Mouse (Mus musculus) CD8-positive naive resting alpha-beta T cell, adult 2 months (primary cell): ENCODE measurements around the gene Kcnn3.
A peak's percentile ranks its signal among the peaks of the same experiment; 100 is the strongest.

ENCODE experiments used
- DNase-seq, 2 experiments: peaks; one replicate each; pipeline ENCODE4 v3.0.0; 2022; ENCODE audit warnings: low read depth in 2 of 2, low spot score in 2 of 2

Gene Kcnn3

DNA sequence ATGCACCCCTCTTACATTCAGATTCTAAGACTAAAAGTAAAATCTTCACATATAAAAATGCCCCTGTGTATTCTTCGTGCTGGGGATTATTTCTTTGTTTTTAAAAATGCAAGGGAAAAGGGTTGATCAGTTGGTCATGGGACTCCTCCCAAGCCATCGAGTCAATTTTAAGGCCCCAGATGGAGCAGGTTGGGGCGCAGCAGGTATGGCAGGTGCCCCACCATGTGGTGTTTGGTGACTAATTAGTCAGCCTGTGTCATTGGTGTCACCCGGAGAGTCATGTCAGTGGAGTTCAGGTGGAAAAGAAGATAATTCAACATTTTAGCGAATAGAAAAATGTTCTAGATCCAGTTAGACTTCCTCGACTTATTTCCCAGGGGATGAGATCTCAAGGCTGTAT is 41.4 kb downstream of the Kcnn3 start:
- no peak for DNase-seq

DNA sequence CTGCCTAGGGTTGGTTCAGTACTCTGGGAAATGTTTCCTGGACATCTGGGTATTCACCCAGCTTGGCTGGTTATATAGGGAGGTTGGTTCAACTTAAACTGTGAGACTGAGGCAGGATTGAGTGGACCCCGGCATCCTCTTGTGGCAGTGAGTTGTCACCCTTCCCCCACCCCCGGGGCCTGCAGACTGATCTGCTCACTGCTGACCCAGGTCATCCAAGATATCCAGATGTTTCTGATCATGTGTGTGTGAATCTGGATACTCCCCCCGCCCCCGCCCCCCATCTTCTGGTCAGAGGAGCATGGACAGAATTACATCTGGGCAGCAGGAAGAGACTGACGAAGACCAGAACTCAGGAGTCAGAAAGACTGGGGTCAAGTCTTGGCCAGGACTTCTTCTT is 45.4 kb downstream of the Kcnn3 start:
- no peak for DNase-seq

DNA sequence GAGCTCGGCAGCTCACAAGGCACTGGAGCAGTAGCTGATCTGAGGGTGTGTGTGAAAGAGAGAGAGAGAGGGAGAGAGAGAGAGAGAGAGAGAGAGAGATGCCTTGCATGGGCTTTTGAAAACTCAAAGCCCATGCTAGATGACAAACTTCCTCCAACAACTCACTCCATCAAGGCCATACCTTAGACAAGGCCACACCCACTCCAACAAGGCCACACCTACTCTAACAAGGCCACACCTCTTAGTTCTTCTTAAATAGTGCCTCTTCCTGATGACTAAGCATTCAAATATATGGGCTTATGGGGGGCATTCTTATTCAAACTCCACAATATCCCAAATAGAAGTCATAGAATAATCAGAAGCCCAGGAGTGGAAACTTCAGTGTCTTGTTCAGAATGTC is 49.1 kb downstream of the Kcnn3 start:
- no peak for DNase-seq

GRCm38 (mm10) chr3:89569707-89570324 is 49.9 kb downstream of the Kcnn3 start:
- no peak for DNase-seq

- no peak for DNase-seq
These were observed 50.4 kb downstream of the Kcnn3 start for GRCm38 (mm10) chr3:89570362-89570761.

GRCm38 (mm10) chr3:89574260-89574659 is 54.3 kb downstream of the Kcnn3 start:
- DNase-seq, result no peak

DNA sequence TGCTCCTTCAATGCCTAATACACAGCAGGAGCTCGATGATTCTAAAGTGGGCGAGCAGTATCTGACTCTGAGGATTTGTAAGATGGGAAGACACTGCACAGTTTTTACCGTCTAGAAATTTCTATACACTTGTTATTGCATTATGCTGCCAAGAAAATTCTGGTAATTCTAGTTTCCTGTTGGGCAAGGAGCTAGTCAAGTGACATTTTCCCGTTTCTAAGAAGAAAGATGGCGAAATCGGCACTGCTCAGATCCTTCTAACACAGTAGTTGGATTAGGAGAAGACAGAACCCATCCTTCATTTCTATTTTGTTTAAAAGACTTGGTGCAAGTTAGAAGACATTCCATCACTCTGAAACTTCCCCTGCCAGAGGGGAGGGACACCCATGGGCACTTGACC is 56.4 kb downstream of the Kcnn3 start:
- no peak for DNase-seq

DNA sequence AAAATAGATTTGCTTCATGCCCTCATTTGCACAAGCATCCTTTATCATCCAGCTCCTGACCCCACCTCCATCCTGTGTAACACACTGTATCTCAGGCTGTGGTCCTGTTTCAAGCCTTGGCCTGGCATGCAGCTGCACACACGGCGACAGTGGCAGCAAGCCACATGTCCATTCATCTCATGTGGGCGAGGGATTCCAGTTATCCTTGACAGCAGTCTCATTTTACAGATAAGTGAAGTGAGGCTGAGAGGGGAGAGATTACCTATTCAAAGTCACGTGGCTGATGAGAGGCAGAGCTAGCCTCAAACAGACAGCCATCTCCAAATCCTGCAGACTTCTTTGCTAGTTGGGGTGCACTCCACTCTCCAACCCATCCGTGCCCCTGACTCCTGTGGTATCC is 57.2 kb downstream of the Kcnn3 start:
- no peak for DNase-seq

- peak in 1 of 2 experiments; percentile 17 for DNase-seq
These were observed 58.1 kb downstream of the Kcnn3 start for GRCm38 (mm10) chr3:89578083-89578482.

- no peak for DNase-seq
These were observed 58.8 kb downstream of the Kcnn3 start for GRCm38 (mm10) chr3:89578803-89579202.

GRCm38 (mm10) chr3:89584254-89584653 is 64.3 kb downstream of the Kcnn3 start:
- DNase-seq, result no peak

- DNase-seq, result peak; percentile 43 to 67
These were observed 68.5 kb downstream of the Kcnn3 start for GRCm38 (mm10) chr3:89588436-89588835.

DNA sequence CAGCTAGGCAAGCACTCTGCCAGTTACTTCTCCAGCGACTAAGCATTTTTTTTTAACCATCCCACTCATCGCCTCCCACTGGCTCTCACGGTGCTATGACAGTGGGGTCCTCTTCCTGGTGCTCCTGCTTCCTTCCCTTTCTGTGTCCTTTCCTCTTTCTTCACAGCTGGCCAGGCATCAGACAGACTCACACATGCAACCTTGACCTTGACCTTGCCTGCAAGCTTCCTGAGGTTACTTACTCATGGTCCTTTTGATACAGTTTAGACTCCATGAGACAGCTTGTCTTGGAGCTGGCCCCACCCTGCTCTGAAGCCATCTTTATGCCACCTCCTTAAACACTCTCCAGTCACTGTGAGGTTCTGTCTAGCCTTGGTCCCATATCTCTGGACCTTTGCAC is 69.4 kb downstream of the Kcnn3 start:
- no peak for DNase-seq

GRCm38 (mm10) chr3:89590386-89590785 is 70.4 kb downstream of the Kcnn3 start:
- no peak for DNase-seq

GRCm38 (mm10) chr3:89591461-89591860 is 71.5 kb downstream of the Kcnn3 start:
- DNase-seq, result no peak

DNA sequence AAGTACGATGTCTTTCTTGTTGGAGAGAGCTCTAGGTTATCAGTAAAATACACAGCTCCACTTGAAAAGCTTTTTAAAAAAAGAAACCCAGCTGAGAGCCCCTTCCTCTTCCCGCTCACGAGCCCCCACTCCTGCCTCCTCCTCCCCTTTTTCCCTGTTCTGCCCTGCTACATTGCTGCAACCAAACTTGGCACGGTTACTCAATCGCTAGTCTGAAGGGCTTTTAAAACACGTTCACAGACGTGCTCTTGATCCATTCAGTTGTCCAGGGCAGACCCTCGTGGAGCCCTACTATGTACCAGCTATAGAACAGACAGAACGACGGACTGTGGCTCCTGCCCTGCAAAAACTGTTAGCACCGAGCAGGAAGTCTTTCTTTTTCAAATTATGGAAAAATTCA is 72.8 kb downstream of the Kcnn3 start:
- DNase-seq, result no peak

DNA sequence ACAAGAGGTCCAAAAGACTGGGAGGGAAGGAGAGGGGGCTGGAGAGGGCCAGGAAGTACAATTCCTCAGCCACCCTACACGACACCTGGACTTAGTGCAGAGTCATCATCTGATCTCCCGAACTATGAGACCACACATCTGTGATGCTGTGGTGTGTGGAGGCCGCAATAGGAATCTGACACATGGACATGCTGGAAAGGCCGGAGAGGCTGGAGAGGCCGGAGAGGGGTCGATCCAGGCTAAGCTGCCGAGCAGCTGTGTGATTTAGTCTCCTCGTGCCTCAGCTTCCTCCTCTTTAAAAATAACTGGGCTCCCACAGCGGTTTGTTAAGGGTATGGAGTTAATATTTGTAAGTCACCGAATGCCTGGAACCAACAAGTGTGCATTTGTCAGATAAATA is 73.6 kb downstream of the Kcnn3 start:
- no peak for DNase-seq

DNA sequence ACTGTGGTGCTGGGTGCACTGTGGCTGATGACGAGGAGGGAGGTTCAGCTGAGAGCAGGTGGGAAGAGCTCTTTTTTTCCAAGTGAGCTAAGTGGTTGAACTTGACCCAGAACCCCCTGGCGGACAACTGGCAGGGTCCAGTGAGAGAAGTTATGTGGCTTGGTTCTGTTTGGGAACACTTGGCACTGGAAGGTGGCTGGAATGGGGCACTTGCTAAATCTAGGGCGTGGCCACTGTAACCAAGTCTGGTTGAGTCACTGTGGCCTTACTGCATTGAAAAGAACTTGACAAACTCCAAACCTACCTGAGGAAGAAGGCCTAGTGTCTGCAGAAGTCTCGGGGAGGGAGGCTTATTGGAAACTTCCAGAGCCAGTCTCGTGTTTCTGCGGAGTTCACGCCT is 78.4 kb downstream of the Kcnn3 start:
- no peak for DNase-seq

GRCm38 (mm10) chr3:89598967-89599366 is 79.0 kb downstream of the Kcnn3 start:
- no peak for DNase-seq

DNA sequence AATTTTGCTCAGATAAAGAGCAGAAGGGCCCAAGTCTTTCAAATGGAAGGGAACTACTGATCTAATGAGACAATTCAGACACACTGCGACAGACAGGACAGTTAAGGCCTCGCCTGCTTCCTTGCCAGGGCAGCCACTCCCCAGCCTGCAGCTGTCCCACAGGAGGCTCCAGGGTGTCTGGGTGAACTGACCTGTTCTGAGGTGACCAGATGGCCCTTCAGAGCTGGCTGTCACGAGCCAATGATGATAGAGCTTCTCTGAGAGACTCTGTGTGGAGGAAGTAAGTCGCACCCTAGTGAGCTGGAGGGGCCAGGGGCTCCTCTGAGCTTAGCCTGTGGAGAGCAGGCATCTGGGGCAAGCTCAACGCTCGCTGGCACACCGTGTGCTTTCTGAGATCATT is 81.1 kb downstream of the Kcnn3 start:
- no peak for DNase-seq

GRCm38 (mm10) chr3:89603300-89603699 is 83.3 kb downstream of the Kcnn3 start:
- no peak for DNase-seq

- no peak for DNase-seq
These were observed 85.3 kb downstream of the Kcnn3 start for GRCm38 (mm10) chr3:89605235-89605634.

- DNase-seq, result no peak
These were observed 87.4 kb downstream of the Kcnn3 start for GRCm38 (mm10) chr3:89607327-89607726.

DNA sequence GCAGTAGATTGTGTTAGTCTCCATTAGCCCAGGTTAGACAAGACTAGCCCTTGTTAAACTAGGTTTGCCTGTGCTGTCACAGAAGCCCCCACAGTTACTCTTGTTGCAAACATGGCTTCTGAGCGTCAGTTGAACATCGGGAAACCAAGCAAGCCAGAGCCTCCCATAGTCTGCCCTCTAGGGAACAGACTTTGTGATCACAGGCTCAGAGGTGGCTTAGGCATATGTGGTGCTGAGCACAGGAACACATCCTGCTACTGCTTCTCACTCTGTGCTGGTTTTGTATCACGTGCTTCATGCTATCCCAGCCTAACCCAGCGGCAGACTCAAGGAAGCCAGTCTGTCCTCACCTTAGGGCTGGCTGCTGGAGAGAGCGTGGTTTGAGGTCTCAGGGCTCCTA is 92.1 kb downstream of the Kcnn3 start:
- peak; percentile 11 to 32 for DNase-seq
